Mouse (Mus musculus): ENCODE results near the gene 4930451I11Rik. TPM values are rescaled to one million over a fixed set of nuclear protein-coding genes. Genes with fewer than 3 reads are reported as not detected.

The 4930451I11Rik gene
- polyA plus RNA-seq, 1 experiment from 2014 or later, result not detected

DNA sequence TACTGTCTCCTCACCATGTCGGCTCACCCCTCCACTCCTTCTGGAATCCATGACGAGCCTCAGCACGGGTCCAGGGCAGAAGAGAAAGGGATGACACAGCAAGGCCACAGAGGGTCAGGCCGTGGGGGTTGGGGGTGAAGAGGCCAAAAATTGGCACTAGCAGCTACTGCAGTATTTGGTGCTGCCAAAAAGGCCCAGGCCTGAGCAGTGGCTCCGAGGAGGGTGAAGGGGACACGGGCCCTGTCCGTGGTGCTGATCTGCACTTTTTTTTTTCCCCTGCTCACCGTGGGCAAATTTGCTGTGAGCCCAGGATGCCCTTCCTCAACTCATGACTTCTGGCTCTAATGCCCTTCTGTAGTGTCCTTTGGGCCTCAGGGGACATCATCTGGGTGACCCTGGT is 6.0 kb downstream of the 4930451I11Rik start:
- no peaks in the 10 kb centered on the region for H3K36me3 ChIP-seq (ENCODE audit: control insufficient read depth, insufficient read depth, low read length)
- peaks cover 26% of the 10 kb centered on the region for H3K27me3 ChIP-seq (replicated peaks; ENCODE audit: control insufficient read depth, insufficient read depth, low read length)
- H3K4me1 ChIP-seq (replicated peaks; ENCODE audit: control insufficient read depth, insufficient read depth, low read length), result no peaks in the 10 kb centered on the region
- no peak overlapping the region for H3K27ac ChIP-seq (ENCODE audit: low read depth)
- no peak overlapping the region for H3K4me3 ChIP-seq (ENCODE audit: low read depth, low read length)
- peak; percentile 83 for DNase-seq (ENCODE audit: low spot score)
- H3K4me2 ChIP-seq (ENCODE audit: low read length), result no peak overlapping the region
- H3K9ac ChIP-seq (ENCODE audit: low read length), result no peak overlapping the region
- 18% methylated on average over 8 of the region's 8 CpGs for WGBS
- no peak for ATAC-seq (replicated peaks; ENCODE audit: low FRiP score, low TSS enrichment, low read depth)
- H3K9me3 ChIP-seq (ENCODE audit: control insufficient read depth, low read length), result no peaks in the 10 kb centered on the region

DNA sequence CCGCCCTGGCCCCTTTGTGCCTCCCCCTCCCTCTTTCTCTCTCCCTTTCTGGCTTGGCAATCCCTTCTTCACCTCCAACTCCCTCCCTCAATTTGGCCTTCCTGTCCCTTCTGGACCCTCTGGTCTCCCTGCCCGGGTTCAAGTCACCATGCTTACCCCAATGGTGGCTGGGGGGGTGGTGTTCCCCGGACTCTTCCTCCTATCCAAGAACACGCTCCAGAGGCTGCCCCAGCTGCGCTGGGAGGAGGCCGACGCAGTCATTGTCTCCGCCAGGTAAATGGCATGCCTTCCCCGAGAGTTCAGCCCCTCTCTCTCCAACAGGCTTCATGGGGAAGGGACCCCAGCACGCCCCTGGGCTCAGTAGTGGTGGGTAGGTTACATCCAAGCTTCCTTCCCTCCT is 7.5 kb downstream of the 4930451I11Rik start:
- Histone ChIP-seq H3K27ac (ENCODE audit: low read depth) (no peak overlapping the region), H3K9me3 (ENCODE audit: control insufficient read depth, low read length) (no peaks in the 10 kb centered on the region), H3K36me3 (ENCODE audit: control insufficient read depth, insufficient read depth, low read length) (no peaks in the 10 kb centered on the region), H3K4me3 (ENCODE audit: low read depth, low read length) (no peak overlapping the region), H3K4me2 (ENCODE audit: low read length) (no peak overlapping the region), H3K4me1 (replicated peaks; ENCODE audit: control insufficient read depth, insufficient read depth, low read length) (no peaks in the 10 kb centered on the region), H3K27me3 (replicated peaks; ENCODE audit: control insufficient read depth, insufficient read depth, low read length) (peaks cover 26% of the 10 kb centered on the region), H3K9ac (ENCODE audit: low read length) (no peak overlapping the region)
- 11% methylated on average over 10 of the region's 10 CpGs for WGBS
- DNase-seq (ENCODE audit: low spot score) (no peak), ATAC-seq (replicated peaks; ENCODE audit: low FRiP score, low TSS enrichment, low read depth) (no peak)

DNA sequence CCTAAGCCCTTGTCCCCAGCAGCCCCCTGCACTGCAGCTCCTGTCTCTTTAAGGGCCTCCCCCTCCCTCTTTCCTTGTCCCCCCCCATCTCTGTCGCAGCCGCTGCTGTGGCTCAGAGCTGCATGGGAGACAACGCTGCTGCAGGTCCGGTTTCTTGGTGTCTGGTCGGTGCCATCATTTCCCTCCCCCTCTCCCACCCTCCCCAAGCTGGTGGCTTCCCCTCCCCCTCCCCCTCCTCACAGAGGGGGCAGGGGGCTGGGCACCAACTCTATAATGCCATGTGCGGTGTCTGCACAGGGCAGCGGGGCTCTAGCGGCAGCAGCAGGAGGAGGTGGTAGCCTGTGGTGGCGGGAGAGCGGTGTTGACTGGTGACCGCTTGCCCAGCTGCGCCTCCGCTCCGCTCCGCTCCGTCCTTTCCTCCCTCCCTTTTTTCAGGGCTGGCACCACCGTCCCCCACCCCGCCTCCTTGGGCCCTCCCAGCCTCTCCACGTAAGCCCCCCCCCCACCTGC is 8.2 kb downstream of the 4930451I11Rik start:
- Histone ChIP-seq H3K9ac (ENCODE audit: low read length) (no peak overlapping the region), H3K27me3 (replicated peaks; ENCODE audit: control insufficient read depth, insufficient read depth, low read length) (peaks cover 26% of the 10 kb centered on the region), H3K9me3 (ENCODE audit: control insufficient read depth, low read length) (no peaks in the 10 kb centered on the region), H3K4me2 (ENCODE audit: low read length) (peak overlapping the region; percentile 43), H3K4me3 (ENCODE audit: low read depth, low read length) (peak overlapping the region; percentile 22), H3K4me1 (replicated peaks; ENCODE audit: control insufficient read depth, insufficient read depth, low read length) (no peaks in the 10 kb centered on the region), H3K27ac (ENCODE audit: low read depth) (no peak overlapping the region), H3K36me3 (ENCODE audit: control insufficient read depth, insufficient read depth, low read length) (no peaks in the 10 kb centered on the region)
- no peak for DNase-seq (ENCODE audit: low spot score)
- WGBS, result 2% methylated on average over 17 of the region's 19 CpGs
- no peak for ATAC-seq (replicated peaks; ENCODE audit: low FRiP score, low TSS enrichment, low read depth)

DNA sequence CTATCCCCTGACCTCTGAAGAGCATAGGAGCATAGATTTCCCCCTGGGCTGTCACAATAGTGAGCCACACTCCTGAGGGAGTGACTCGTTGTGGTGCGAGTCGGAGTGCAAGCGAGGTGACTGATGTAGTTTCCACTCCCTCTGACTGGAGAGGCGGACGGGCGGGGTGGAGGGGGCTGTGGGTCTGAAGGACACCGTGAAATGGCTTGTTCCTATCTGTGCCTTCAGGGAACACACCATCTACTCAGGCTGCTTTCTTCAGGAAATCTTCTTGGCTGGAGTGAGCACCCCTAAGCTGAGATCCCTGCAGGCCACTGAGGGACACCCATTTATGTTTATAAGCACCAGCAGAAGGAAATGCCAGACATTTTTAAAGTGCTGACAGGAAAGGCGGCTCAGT is 8.7 kb downstream of the 4930451I11Rik start:
- H3K9me3 ChIP-seq (ENCODE audit: control insufficient read depth, low read length), result no peaks in the 10 kb centered on the region
- H3K27me3 ChIP-seq (replicated peaks; ENCODE audit: control insufficient read depth, insufficient read depth, low read length), result peaks cover 26% of the 10 kb centered on the region
- peak overlapping the region; percentile 22; the same call in 1 of the 2 replicates for H3K4me3 ChIP-seq (ENCODE audit: low read depth, low read length)
- H3K9ac ChIP-seq (ENCODE audit: low read length), result no peak overlapping the region
- DNase-seq (ENCODE audit: low spot score) (no peak), ATAC-seq (replicated peaks; ENCODE audit: low FRiP score, low TSS enrichment, low read depth) (no peak)
- 9% methylated on average over 9 of the region's 9 CpGs for WGBS
- H3K36me3 ChIP-seq (ENCODE audit: control insufficient read depth, insufficient read depth, low read length), result no peaks in the 10 kb centered on the region
- H3K27ac ChIP-seq (ENCODE audit: low read depth), result no peak overlapping the region
- peak overlapping the region; percentile 43; the same call in 1 of the 2 replicates for H3K4me2 ChIP-seq (ENCODE audit: low read length)
- no peaks in the 10 kb centered on the region for H3K4me1 ChIP-seq (replicated peaks; ENCODE audit: control insufficient read depth, insufficient read depth, low read length)

- no peaks in the 10 kb centered on the region for H3K9me3 ChIP-seq (ENCODE audit: control insufficient read depth, low read length)
- 22% methylated on average over 7 of the region's 7 CpGs for WGBS
- ATAC-seq (replicated peaks; ENCODE audit: low FRiP score, low TSS enrichment, low read depth), result peak; percentile 51
- no peak overlapping the region for H3K9ac ChIP-seq (ENCODE audit: low read length)
- no peak overlapping the region for H3K27ac ChIP-seq (ENCODE audit: low read depth)
- peak; percentile 92 for DNase-seq (ENCODE audit: low spot score)
- H3K4me3 ChIP-seq (ENCODE audit: low read depth, low read length), result no peak overlapping the region
- no peaks in the 10 kb centered on the region for H3K36me3 ChIP-seq (ENCODE audit: control insufficient read depth, insufficient read depth, low read length)
- H3K4me1 ChIP-seq (replicated peaks; ENCODE audit: control insufficient read depth, insufficient read depth, low read length), result no peaks in the 10 kb centered on the region
- no peak overlapping the region for H3K4me2 ChIP-seq (ENCODE audit: low read length)
- H3K27me3 ChIP-seq (replicated peaks; ENCODE audit: control insufficient read depth, insufficient read depth, low read length), result peaks cover 26% of the 10 kb centered on the region
Observed at GRCm38 (mm10) chr7:126821835-126822511, 9.5 kb downstream of the 4930451I11Rik start.

DNA sequence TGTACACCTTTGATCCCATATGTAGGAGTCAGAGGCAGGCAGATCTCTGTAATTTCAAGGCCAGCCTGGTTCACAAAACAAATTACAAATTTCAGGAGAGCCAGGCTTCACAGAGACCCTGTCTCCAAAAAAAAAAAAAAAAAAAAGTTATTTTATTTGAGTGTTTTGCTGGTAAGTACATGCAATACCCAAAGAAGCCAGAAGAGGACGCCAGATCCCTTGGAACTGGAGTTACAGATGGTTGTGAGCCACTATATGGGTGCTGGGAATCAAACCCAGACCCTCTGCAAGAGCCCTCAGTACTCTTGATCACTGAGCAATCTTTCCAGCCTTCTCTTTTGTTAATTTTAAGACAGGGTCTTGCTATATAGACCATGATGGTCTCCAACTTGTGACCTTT is 12.6 kb downstream of the 4930451I11Rik start:
- Histone ChIP-seq H3K4me3 (ENCODE audit: low read depth, low read length) (no peak overlapping the region), H3K9ac (ENCODE audit: low read length) (no peak overlapping the region), H3K9me3 (ENCODE audit: control insufficient read depth, low read length) (no peaks in the 10 kb centered on the region), H3K4me1 (replicated peaks; ENCODE audit: control insufficient read depth, insufficient read depth, low read length) (no peaks in the 10 kb centered on the region), H3K4me2 (ENCODE audit: low read length) (no peak overlapping the region), H3K27me3 (replicated peaks; ENCODE audit: control insufficient read depth, insufficient read depth, low read length) (peaks cover 15% of the 10 kb centered on the region), H3K27ac (ENCODE audit: low read depth) (no peak overlapping the region), H3K36me3 (ENCODE audit: control insufficient read depth, insufficient read depth, low read length) (no peaks in the 10 kb centered on the region)
- ATAC-seq (replicated peaks; ENCODE audit: low FRiP score, low TSS enrichment, low read depth), result no peak
- 19% methylated on average over 1 of the region's 1 CpGs for WGBS
- DNase-seq (ENCODE audit: low spot score), result no peak

DNA sequence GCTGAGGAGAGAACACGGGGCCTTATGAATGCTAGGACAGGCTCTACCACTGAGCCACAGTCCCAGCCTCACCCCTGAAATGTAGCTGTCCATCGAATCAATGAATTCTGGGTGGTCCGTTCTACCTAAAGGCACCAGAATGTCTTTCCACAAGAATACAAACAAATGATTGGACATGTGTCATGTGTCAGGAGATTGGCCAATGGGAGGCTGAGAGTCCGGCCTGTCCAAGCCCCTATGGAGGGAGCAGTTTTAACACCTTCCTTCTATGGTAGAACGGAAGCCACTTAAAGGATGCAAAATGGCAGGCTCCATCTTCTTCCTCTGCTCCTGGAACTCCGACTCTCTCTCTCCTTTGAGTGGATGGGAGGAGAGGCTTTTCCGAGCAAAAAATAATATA is 13.8 kb downstream of the 4930451I11Rik start:
- no peak for ATAC-seq (replicated peaks; ENCODE audit: low FRiP score, low TSS enrichment, low read depth)
- no peaks in the 10 kb centered on the region for H3K4me1 ChIP-seq (replicated peaks; ENCODE audit: control insufficient read depth, insufficient read depth, low read length)
- H3K36me3 ChIP-seq (ENCODE audit: control insufficient read depth, insufficient read depth, low read length), result no peaks in the 10 kb centered on the region
- H3K27ac ChIP-seq (ENCODE audit: low read depth), result no peak overlapping the region
- WGBS, result 85% methylated on average over 7 of the region's 7 CpGs
- peaks cover 3% of the 10 kb centered on the region; the same call in 1 of the 2 replicates for H3K27me3 ChIP-seq (replicated peaks; ENCODE audit: control insufficient read depth, insufficient read depth, low read length)
- no peak for DNase-seq (ENCODE audit: low spot score)
- no peaks in the 10 kb centered on the region for H3K9me3 ChIP-seq (ENCODE audit: control insufficient read depth, low read length)
- no peak overlapping the region for H3K9ac ChIP-seq (ENCODE audit: low read length)
- no peak overlapping the region for H3K4me3 ChIP-seq (ENCODE audit: low read depth, low read length)
- H3K4me2 ChIP-seq (ENCODE audit: low read length), result no peak overlapping the region

DNA sequence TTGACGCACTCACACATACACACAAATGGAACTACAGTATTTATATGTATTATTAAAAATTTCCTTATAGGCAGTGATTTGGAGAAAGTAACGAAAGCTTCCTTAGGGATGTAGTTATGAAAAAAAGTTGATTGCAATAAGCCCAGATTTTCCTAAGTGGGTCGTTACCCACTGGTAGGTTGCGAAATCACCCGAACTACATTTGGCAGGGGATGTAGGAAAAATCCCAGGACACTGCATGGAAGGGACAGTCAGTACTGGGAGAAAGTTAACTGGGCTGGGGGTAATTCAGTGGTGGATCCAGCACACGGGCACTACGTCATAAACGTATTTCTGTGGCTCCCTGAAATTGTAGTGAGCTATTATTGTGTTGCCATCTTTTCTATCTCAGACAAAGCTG is 14.9 kb downstream of the 4930451I11Rik start:
- 89% methylated on average over 8 of the region's 8 CpGs for WGBS
- Histone ChIP-seq H3K4me2 (ENCODE audit: low read length) (no peak overlapping the region), H3K27ac (ENCODE audit: low read depth) (no peak overlapping the region), H3K27me3 (replicated peaks; ENCODE audit: control insufficient read depth, insufficient read depth, low read length) (no peaks in the 10 kb centered on the region), H3K36me3 (ENCODE audit: control insufficient read depth, insufficient read depth, low read length) (no peaks in the 10 kb centered on the region), H3K9me3 (ENCODE audit: control insufficient read depth, low read length) (no peaks in the 10 kb centered on the region), H3K9ac (ENCODE audit: low read length) (no peak overlapping the region), H3K4me3 (ENCODE audit: low read depth, low read length) (no peak overlapping the region), H3K4me1 (replicated peaks; ENCODE audit: control insufficient read depth, insufficient read depth, low read length) (no peaks in the 10 kb centered on the region)
- ATAC-seq (replicated peaks; ENCODE audit: low FRiP score, low TSS enrichment, low read depth) (no peak), DNase-seq (ENCODE audit: low spot score) (no peak)

GRCm38 (mm10) chr7:126815726-126816222 is 15.7 kb downstream of the 4930451I11Rik start:
- DNase-seq (ENCODE audit: low spot score) (no peak), ATAC-seq (replicated peaks; ENCODE audit: low FRiP score, low TSS enrichment, low read depth) (no peak)
- H3K4me2 ChIP-seq (ENCODE audit: low read length), result no peak overlapping the region
- no peaks in the 10 kb centered on the region for H3K4me1 ChIP-seq (replicated peaks; ENCODE audit: control insufficient read depth, insufficient read depth, low read length)
- no peaks in the 10 kb centered on the region for H3K9me3 ChIP-seq (ENCODE audit: control insufficient read depth, low read length)
- WGBS, result 66% methylated on average over 8 of the region's 8 CpGs
- no peak overlapping the region for H3K4me3 ChIP-seq (ENCODE audit: low read depth, low read length)
- no peaks in the 10 kb centered on the region for H3K36me3 ChIP-seq (ENCODE audit: control insufficient read depth, insufficient read depth, low read length)
- H3K9ac ChIP-seq (ENCODE audit: low read length), result no peak overlapping the region
- H3K27ac ChIP-seq (ENCODE audit: low read depth), result no peak overlapping the region
- H3K27me3 ChIP-seq (replicated peaks; ENCODE audit: control insufficient read depth, insufficient read depth, low read length), result no peaks in the 10 kb centered on the region

Measured in intestine, embryonic 14.5 days (tissue).